Mouse (Mus musculus) kidney, adult 18-20 months (tissue): ENCODE data around the gene Nfkbil1.

Experiments
- DNase-seq: peaks from one replicate; pipeline ENCODE4 v3.0.0; 2021

Gene Nfkbil1

DNA sequence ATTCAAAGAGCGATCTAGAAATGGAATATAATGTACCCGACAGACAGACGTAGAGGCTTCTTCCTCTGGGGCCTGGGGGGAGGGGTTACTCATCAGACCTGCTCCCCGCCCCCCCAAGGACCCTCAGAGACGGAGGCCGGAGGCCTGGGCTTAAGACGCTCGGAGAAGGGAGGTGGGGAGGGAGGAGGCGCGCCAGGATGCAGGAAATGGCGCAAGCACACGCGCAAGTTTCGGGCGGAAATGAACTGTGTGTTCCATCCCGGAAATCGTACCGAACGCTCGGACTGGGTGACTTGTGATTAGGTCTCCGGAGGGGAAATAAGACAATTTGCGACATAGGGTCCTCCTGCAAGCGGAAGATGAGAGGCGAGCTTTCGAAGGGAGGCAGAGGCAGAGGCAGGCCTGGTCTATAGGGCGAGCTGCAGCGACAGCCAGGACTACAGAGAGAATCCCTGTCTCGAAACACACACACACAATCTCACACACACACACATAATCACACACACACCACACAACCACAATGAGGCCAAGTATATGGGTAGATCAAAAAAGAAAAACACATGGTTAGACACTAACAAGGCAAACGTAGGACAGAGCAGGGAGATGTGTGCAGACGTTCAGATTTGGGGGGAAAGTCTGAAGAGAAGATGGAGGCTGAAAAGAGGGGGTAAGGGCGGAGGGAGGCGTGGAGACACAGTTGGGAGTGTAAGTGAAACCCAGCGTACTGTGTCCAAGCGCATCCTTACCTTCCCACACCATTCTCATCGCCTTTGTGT is at the start of gene Nfkbil1:
Gene Nfkbil1 (minus strand): TSS at position 179 of the 776 bp plus-strand sequence.
- peak; percentile 89 for DNase-seq

- DNase-seq = no peak
Observed at GRCm38 (mm10) chr17:35280276-35280675, 44.7 kb upstream of the Nfkbil1 start.

- no peak for DNase-seq
Observed at GRCm38 (mm10) chr17:35278957-35279688, 43.5 kb upstream of the Nfkbil1 start.

DNA sequence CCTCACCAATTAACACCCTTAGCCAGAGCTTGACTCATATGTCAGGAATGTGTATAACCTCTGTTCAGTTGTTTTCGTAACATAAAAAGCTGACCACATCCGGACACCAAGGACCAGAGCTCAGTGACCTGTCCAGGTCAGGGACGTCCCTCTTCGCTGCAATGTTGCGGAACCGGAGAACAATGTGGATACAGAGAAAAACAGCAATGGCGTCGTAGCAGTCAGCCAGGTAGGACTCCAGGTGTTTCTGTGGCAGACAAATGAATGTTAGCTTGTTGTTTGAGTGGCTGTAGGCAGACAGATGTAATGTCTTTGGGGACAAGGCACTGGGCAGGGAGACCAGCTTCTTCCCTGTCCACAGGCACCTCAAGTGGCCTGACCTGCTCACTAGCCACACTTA is 42.5 kb upstream of the Nfkbil1 start:
- DNase-seq = no peak

- DNase-seq = no peak
Observed at GRCm38 (mm10) chr17:35276304-35276864, 40.8 kb upstream of the Nfkbil1 start.

DNA sequence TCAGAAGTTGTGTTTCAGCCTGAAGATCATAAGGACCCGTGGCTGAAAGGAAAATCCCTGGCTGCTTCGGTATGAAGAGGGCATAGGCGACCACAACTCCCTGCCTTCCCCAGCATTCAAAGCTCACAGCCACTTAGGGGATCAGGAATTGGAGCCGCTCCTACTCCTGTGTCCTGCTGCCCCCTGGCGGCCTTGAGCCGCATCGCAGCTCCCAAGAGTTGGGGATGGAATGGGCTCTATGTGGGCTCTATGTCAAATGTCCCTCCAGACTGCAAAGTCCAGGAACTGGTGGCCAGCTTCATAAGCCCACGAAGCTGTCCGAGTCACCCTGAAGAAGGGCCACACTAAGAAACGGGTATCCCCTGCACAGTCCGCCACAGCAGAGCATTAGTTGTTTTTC is 39.2 kb upstream of the Nfkbil1 start:
- peak; percentile 94 for DNase-seq

- no peak for DNase-seq
Observed at GRCm38 (mm10) chr17:35272249-35272648, 36.7 kb upstream of the Nfkbil1 start.

DNA sequence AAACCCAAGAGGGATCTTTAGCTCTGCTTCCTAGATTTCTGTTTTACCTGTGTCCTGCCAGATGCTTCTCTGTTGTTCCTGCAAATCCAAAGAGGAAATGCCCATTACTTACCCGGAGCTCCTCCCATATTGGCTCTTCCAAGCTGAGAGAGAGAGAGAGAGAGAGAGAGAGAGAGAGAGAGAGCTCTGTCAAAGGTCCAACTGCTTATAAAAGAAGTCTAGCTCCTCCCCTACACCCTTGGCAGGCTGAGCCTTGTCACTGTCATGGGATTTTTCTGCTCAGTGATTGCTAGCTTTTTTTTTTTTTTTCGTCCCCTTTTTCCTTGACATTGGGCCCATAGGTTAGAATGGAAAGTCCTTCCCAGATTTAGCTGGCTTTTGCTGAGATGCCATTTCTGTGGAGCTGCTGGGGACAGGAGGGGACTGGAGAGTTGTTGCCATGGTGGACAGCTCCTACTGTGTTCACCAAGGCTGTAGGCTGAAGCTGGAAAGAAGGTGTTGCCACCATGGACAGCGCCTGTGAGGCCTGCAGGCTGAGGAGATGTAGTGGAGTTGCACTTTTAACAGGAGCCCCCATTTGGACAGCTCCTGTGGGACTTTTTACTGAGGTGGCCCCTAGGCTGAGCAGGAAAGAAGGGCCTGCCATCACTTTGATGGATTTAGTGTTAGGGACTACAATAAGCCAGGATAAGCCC is 34.2 kb upstream of the Nfkbil1 start:
- DNase-seq = no peak

GRCm38 (mm10) chr17:35267399-35268086 is 32.0 kb upstream of the Nfkbil1 start:
- no peak for DNase-seq

- peak; percentile 45 for DNase-seq
Observed at GRCm38 (mm10) chr17:35263523-35263883, 27.9 kb upstream of the Nfkbil1 start.

DNA sequence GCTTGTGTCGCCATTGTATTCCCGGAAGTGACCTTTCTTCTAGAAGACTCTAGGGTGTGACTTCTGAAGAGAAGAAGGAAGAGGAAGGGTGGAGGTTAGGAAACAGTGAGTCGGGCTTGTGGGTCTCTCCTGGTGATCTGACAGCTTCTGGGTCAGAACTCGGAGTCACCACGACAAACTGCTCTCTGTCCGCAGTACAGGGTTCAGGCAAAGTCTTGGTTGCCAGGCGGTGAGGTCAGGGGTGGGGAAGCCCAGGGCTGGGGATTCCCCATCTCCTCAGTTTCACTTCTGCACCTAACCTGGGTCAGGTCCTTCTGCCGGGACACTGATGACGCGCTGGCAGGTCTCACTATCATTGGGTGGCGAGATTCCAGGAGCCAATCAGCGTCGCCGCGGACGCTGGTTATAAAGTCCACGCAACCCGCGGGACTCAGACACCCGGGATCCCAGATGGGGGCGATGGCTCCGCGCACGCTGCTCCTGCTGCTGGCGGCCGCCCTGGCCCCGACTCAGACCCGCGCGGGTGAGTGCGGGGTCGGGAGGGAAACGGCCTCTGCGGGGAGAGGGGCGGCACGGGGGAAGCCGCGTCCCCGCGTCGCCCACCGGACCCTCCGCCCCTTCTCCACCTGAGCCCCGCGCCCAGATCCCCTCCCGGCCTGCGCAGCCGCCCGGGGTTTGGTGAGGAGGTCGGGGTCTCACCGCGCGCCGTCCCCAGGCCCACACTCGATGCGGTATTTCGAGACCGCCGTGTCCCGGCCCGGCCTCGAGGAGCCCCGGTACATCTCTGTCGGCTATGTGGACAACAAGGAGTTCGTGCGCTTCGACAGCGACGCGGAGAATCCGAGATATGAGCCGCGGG is 27.3 kb upstream of the Nfkbil1 start, which contains the start of gene H2-D1:
Gene H2-D1 (plus strand): TSS at position 67 of the 859 bp plus-strand sequence.
- DNase-seq = peak; percentile 99

DNA sequence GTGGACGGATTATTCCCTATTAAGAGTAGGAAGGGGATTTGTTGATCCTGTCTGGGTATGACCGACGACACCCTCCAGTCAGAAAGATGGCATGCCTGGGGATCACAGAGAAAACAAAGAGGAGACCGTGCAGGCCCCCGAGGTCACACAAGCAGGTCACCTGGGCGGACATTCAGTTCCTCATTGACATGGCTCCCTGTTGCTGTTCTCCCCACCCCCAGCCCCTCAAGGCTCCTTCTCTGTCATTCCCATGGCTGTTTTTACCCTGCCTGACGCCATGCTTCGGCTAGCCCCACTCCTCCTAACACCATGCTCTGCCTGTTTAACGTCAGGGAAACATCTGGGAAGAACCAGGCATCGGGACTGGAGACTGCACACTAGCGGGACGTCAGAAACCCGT is 26.1 kb upstream of the Nfkbil1 start:
- DNase-seq = no peak

DNA sequence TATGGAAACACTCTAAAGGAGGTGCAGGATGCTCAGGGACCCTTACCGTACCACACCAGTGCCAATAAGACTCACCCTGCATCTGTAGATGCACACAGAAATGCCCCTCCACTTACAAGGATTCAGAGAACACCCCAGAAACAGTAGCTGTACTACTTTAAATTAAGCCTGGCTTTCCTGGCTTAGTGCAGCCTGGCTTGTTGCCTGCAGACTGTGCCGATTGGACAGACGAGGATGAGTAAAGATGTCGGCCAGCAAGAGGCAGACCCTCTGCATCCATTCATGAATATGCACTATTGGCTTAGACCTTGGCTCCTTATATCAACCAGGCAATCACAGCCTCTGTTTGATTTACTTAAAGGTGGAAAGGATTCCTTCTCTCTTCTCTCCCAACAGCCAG is 24.0 kb upstream of the Nfkbil1 start:
- no peak for DNase-seq

GRCm38 (mm10) chr17:35258492-35259478 is 23.2 kb upstream of the Nfkbil1 start:
- DNase-seq = peak; percentile 53

- peak; percentile 99 for DNase-seq
Observed at GRCm38 (mm10) chr17:35257824-35258491, 22.4 kb upstream of the Nfkbil1 start.

GRCm38 (mm10) chr17:35257378-35257777 is 21.8 kb upstream of the Nfkbil1 start:
- DNase-seq = no peak

DNA sequence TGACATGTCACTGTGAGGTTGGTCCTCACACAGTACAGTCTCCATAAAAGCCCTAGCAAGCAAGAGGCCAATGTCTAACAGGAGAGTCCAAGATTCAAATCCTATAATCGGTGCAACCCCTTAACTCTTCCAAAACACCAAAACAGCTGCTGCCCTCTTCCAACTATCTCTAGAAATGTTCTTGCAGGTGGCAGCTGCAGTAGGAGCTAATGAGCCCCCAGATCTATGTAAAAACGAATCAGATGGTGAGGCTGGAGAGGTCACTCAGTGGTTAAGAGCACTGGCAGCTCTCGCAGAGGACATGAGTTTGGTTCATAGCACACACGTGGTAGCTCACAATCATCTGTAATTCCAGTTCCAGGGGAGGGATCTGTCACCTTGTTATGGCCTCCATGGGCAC is 20.1 kb upstream of the Nfkbil1 start:
- DNase-seq = no peak

DNA sequence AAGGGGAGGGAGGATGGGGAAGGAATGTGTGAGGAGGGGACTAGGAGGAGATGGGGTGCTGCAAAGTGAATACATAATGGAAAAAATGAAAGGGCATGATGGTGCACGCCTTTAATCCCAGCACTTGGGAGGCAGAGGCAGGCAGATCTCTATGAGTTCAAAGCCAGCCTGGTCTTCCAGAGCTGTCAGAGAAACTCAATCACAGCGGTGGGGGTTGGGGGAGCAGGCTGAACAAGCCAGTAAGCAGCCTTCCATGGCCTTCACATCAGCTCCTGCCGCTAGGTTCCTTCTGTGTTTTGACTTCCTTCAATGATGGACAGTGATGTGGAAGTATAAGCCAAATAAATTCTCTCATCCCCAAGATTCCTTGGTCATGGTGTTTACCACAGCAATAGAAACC is 19.7 kb upstream of the Nfkbil1 start:
- DNase-seq = no peak

GRCm38 (mm10) chr17:35254241-35255098 is 18.9 kb upstream of the Nfkbil1 start:
- peak; percentile 79 for DNase-seq
